Mouse (Mus musculus): ENCODE results near the gene Cyp2d22. TPM values are rescaled to one million over a fixed set of nuclear protein-coding genes. Genes with fewer than 3 reads are reported as not detected.
"Not testable (repeated sequence)": the region's sequence is repeated elsewhere in the genome, so short reads cannot be mapped to it uniquely, and the experiment has no call there.

Gene Cyp2d22
- 10 to 100 TPM; 46.4 to 55.0 (median 53.4) TPM for total RNA-seq (2022)

- no peak for DNase-seq (ENCODE audit: low spot score in 2 of 2)
Observed at GRCm38 (mm10) chr15:82379871-82380713, at the start of gene Cyp2d22. Gene Cyp2d22 (minus strand): TSS chr15:82380260.

DNA sequence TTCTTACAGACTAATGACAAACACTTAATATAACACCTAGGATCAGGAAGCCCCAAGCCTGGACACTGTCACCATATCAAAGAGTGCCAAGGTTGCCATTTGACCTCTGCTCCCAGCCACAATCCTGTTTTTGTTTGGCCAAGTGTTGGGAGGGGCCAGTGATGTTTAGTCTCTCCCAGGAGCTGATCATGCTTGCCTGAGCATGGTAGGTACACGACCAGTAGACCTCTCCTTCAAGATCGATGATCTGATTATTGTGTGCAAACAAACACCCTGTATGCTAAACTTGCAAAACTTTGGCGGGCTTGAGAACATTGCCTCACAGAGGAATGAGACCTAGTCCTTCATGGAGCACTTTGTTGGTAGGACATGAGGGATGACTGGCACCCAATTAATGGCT lies 43.4 kb upstream of the Cyp2d22 start:
- DNase-seq (ENCODE audit: low spot score in 2 of 2), result no peak

- DNase-seq (ENCODE audit: low spot score in 2 of 2), result no peak
Observed at GRCm38 (mm10) chr15:82422935-82423334, 42.9 kb upstream of the Cyp2d22 start.

DNA sequence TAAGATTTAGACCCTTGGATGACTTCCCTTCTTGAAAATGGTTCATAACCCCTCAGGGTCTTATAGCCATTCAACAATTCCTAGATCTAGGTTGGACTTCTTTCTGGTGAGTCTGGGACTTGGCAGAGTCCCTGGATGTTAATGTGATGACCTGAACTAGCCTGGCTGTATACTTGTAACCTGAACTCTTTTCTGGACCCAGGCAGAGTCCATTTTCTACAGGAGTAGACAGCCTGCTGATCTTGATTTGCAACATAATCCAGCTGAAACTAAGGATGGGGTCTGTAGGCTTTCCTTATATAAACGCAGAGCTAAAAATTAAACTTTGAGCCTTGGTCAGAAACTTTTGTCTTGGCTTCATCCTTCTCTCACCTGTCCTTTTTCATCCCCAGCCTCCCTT lies 38.6 kb upstream of the Cyp2d22 start:
- no peak for DNase-seq (ENCODE audit: low spot score in 2 of 2)

GRCm38 (mm10) chr15:82416797-82417789 lies 37.0 kb upstream of the Cyp2d22 start:
- peak; percentile 85 to 90 for DNase-seq (ENCODE audit: low spot score in 2 of 2)

DNA sequence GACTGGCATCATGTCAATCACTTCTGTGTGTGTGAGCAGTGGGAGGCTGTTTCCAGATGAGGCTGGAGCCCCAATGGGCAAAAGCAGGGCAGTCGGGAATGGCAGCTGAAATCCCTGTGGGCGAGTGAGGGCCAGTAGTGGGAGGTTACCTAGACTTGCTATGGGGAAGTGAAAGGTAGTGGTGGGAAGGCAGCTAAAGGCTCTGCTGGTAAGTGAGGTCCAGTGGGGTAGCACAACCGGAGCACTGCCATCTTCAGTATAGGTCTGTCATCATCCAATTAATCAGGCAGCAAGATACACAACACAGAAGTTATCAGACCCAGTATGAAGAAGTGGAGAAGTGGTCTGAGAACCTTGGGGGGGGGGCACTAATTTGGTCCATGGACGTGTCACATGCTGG lies 27.5 kb upstream of the Cyp2d22 start:
- DNase-seq (ENCODE audit: low spot score in 2 of 2), result no peak

DNA sequence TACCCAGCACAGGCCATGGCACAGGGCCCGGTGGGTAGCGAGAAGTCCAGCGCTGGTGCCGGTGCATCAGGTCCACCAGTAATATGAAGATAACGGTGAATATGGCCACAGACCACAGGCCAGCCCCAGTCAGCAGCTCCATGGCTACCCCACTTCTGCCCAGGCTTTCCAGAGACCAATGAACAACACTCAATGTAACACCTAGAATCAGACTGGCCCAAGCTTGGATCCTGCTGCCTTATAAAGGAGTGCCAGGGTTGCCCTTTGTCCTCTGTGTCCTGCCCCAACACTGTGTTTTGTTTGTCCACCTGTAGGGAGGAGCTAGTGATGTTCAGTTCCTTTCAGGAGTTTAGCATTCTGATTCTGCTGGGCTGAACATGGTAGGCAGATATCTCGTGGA lies 26.9 kb upstream of the Cyp2d22 start, which contains the start of gene Cyp2d10:
Cyp2d10 (minus strand) TSS at position 215 of the 400 bp plus-strand sequence.
- no peak for DNase-seq (ENCODE audit: low spot score in 2 of 2)

DNA sequence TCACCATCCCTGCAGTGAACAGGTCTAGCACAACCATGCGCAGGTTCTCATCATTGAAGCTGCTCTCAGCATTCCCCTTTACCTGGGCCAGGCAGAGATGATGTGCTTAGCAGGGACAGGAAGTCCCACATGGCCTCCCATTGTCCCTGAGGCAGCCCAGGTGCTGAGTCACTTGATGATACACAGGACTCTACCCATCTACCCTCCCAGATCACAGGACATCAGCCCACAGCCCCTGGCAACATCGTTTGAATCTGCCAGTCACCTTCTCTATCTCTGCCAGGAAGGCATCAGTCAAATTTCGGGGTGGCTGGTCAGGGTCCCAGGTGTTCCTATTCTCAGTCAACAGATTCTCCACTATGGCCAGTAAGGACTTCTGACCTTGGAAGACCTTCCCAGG lies 24.1 kb upstream of the Cyp2d22 start:
- DNase-seq (ENCODE audit: low spot score in 2 of 2), result no peak

DNA sequence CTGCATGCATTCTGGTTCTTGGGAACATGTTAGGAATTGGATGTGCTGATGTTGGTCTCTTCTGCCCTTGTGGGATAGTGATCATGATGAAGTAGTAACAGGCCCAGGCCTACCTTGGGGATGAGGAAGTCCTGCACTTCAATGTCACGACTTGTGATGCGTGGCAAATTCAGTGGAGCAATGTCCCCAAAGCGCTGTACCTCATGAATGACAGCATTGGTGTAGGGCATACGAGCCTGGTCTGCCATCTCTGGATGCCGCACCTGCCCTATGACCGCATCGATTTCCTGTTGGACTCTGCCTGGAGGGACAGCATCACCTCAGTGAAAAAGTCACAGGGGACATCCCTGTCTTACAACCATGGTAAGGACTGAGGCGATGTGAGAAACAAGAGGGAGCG lies 23.5 kb upstream of the Cyp2d22 start:
- no peak for DNase-seq (ENCODE audit: low spot score in 2 of 2)

DNA sequence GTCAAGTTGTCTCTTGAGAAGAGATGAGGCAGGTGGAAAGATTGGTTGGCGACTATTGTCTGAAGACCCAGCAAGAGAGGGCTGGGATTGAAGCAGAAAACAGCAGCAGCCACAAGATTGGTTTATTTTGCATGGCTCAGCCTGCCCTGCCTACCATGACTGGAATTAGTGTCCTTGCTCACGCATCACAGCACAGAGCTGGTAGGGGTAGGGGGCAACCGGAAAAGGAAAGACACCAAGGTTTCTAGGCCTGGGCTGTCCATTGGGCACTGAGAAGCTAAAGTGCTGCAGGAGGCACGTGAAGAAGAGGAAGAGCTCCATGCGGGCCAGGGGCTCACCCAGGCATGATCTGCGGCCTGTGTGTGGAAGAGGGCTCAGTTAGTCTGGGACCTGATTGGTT lies 22.7 kb upstream of the Cyp2d22 start:
- no peak for DNase-seq (ENCODE audit: low spot score in 2 of 2)

DNA sequence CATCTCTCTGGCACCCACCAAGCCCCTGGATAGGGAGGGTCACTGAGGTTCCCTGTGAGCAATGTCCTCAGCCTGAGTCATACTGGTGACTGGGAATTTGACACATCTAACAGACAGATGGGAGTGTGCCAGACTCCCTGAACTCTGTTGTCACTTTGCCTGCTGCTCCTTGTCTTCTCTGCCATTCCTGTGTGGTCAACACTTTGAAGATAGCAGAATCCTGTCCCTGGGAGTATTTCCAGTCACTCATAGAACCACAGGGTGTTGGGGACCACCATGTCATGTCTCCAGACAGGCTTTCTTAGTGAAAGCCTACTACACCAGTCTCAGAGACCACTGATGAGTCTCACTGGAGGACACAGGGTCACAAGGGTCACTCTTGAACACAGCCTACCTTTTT lies 22.0 kb upstream of the Cyp2d22 start:
- DNase-seq (ENCODE audit: low spot score in 2 of 2), result no peak

DNA sequence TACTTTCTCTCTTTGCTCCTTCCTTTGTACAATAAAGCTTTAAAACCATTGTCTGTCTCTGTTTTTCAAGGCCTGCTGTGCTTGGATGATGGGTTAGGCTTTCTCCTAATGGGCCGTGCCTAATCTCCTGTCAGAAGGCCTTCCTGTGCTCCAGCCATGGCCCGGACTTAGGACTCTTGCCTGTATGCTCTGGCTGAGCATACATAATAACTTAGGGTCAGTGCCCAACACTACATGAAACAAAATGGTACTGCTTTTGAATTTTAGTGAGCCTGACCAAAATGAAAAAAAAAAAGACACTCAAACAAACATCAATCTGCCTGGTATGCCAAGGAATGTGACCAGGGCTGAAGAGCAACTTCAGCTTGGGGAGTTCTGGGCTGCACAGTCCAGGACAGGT lies 21.5 kb upstream of the Cyp2d22 start:
- no peak for DNase-seq (ENCODE audit: low spot score in 2 of 2)

DNA sequence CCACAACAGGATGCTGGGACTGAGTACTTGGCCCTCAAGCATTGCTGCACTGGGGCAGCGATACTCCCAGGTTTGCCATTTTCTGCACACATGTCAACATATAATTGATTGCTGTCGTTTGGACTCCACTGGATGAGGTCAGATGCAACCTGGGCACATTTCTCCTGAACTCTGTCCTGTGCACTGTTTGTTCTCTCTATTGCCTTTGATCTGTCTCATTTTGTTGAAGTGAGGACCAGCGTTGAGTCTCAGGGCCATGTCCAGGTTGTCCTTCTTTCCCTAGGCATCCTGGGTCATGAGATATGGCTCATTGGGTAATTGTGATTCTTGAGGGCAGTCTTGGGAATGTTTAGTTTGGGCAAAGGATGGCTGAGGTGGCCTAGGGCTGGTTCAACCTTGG lies 15.9 kb upstream of the Cyp2d22 start:
- DNase-seq (ENCODE audit: low spot score in 2 of 2), result not testable (repeated sequence)

GRCm38 (mm10) chr15:82393922-82394321 lies 13.9 kb upstream of the Cyp2d22 start, which contains the start of gene Cyp2d11:
Gene Cyp2d11 (minus strand): TSS chr15:82394022.
- not testable (repeated sequence) for DNase-seq (ENCODE audit: low spot score in 2 of 2)

DNA sequence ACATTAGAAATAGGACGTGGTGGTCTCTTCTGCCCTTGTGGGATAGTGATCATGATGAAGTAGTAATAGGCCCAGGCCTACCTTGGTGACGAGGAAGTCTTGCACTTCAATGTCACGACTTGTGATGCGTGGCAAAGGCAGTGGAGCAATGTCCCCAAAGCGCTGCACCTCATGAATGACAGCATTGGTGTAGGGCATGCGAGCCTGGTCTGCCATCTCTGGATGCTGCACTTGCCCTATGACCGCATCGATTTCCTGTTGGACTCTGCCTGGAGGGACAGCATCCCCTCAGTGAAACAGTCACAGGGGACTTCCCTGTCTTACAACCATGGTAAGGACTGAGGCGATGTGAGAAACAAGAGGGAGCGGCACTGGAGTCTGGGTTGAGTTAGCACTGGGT lies 9.9 kb upstream of the Cyp2d22 start:
- not testable (repeated sequence) for DNase-seq (ENCODE audit: low spot score in 2 of 2)

- DNase-seq (ENCODE audit: low spot score in 2 of 2), result no peak
Observed at GRCm38 (mm10) chr15:82385729-82386128, 5.7 kb upstream of the Cyp2d22 start.

DNA sequence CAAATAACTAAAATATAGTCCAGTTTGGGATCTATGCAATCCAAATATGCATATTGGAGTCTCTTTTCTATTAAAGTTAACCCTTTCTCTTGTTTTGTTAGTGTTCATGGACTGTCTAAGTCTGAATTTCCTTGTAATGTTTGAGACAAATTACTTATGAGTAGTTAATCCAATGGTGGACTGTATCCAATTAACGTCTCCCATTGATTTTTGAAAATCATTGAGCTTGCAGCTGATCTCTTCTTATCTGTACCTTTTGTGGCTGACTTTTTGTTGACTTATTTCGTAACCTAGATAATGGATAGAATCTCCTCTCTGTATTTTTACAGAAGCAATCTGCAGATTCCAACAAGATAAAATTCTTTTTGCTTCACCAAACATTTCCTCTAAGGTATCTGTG lies 2.4 kb upstream of the Cyp2d22 start:
- no peak for DNase-seq (ENCODE audit: low spot score in 2 of 2)

DNA sequence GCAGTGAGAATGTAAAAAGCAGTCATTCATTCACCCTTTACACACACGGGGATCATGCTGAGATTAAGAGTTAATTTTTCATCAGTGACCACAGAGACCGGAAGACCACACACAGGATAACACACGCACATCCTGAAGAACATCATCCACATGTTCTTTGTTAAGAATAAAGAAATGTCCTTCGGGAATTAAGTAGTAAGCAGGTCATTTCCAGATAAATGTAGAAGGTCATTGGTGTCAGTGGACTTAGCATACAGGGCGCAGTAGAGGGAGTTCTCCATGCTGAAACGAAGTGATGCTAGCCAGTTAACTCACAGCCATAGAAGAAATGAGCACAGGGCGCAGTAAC lies 628 bp upstream of the Cyp2d22 start:
- DNase-seq (ENCODE audit: low spot score in 2 of 2), result no peak

DNA sequence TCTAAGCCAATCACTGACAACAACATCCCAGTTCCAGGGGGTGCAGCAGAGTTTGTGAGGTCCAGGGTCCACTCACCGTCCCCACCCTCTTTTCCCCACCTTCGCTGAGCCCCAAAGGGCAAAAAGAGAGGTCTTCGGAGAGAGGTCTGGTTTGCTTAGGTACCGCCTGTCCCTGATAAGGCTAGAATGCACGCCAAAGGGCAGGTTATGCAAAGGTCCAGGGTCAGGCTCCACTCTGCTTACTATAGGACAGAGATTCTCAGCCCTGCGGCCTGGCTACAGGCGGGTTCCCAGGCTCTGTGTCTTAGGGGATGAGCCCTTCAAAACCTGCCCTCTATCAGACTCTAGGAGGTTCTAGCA lies 569 bp downstream of the Cyp2d22 start:
- no peak for DNase-seq (ENCODE audit: low spot score in 2 of 2)

- DNase-seq (ENCODE audit: low spot score in 2 of 2), result no peak
Observed at GRCm38 (mm10) chr15:82378261-82379180, 1.5 kb downstream of the Cyp2d22 start.

GRCm38 (mm10) chr15:82377701-82378100 lies 2.4 kb downstream of the Cyp2d22 start:
- DNase-seq (ENCODE audit: low spot score in 2 of 2), result no peak

Data from layer of hippocampus, adult 8-10 months (tissue).